Mouse (Mus musculus) left cerebral cortex, adult 2 months (tissue): ENCODE results near the gene G6pc. TPM values are rescaled to one million over a fixed set of nuclear protein-coding genes. Genes with fewer than 3 reads are reported as not detected.
"Not testable (repeated sequence)": the region's sequence is repeated elsewhere in the genome, so short reads cannot be mapped to it uniquely, and the experiment has no call there.

ENCODE experiments used
- DNase-seq, 2 experiments: peaks; one replicate each; pipeline ENCODE4 v3.0.0; 2021 to 2022; ENCODE audit warnings: low spot score in 2 of 2, mixed read lengths in 1 of 2; ENCODE audit errors: extremely low spot score in 1 of 2
- H3K27ac ChIP-seq: fragments of 200-600 bp; 2 replicates; pipeline ENCODE4 v1.8.1; 2022
- H3K4me3 ChIP-seq: fragments of 200-600 bp; 2 replicates; pipeline ENCODE4 v1.8.1; 2022
- CTCF ChIP-seq: fragments of 200-600 bp; IDR thresholded peaks from 2 replicates; pipeline ENCODE4 v1.8.1; 2022; ENCODE audit warnings: antibody characterized with exemption, mild to moderate bottlenecking, moderate library complexity
- intact Hi-C: fragments of 180-260 bp; cut with DNase I; formaldehyde crosslinking; loops from one replicate; pipeline ENCODE4 v1.15.1; 2025
- long read RNA-seq, 2 experiments: library from polyadenylated mRNA; stranded (forward); transcript quantifications; one replicate each; pipeline ENCODE4 v2.0.0; 2021; ENCODE audit warnings: borderline mapping rate in 2 of 2
- total RNA-seq, 2 experiments: library from RNA; stranded (reverse); gene quantifications; 2 replicates each; pipeline ENCODE4 v1.2.3; 2021

Gene G6pc
- total RNA-seq: not detected
- long read RNA-seq, experiment 1: 0 reads
- long read RNA-seq, experiment 2: 0 reads

- no peak within 1 kb of the TSS for H3K27ac ChIP-seq
- no peak for TF ChIP-seq CTCF
- H3K4me3 ChIP-seq: no peak within 1 kb of the TSS
- intact Hi-C loops: loop anchor here (10.0 kb wide), 1 partner anchor 157 kb away; no protein-coding TSS in a partner anchor
- DNase-seq: no peak
Measured at GRCm38 (mm10) chr11:101367326-101367935, at the start of gene G6pc. G6pc (plus strand) TSS chr11:101367561.

GRCm38 (mm10) chr11:101323609-101324008 lies 43.8 kb upstream of the G6pc start:
- TF ChIP-seq CTCF: peak; percentile 97
- peak; percentile 63 to 75 for DNase-seq
- intact Hi-C loops: loop anchor here (1.0 kb wide), 1 partner anchor 72 kb away; no protein-coding TSS in a partner anchor
- no peak overlapping the region for H3K27ac ChIP-seq
- no peak overlapping the region for H3K4me3 ChIP-seq

DNA sequence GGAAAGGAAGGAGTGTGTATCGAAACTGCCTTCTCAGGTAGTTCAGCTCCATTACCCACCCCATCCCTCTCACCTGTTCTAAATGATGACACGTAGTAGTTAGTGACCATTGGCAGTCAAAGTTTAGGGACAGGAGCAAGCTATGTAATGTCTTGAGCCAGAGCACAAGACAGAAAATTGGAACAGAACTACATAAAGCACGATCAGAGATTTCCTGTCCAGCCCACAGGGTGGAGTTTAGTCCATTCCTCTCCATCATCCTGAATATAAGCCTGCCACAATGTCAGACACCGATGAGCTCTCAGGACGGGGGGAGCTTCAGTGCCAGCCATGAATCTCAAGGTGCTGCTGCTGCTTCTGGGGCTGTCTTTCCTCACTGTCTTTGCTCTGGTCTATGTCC lies 42.6 kb upstream of the G6pc start, which contains the start of gene Aoc2:
TSS of gene Aoc2 (plus strand) at position 301 of the 400 bp plus-strand sequence.
- intact Hi-C loops: no loop called here
- no peak for DNase-seq
- TF ChIP-seq CTCF: no peak
- H3K4me3 ChIP-seq: no peak within 1 kb of the TSS
- no peak within 1 kb of the TSS for H3K27ac ChIP-seq

GRCm38 (mm10) chr11:101325201-101325600 lies 42.2 kb upstream of the G6pc start:
- intact Hi-C loops, H3K4me3 ChIP-seq, H3K27ac ChIP-seq, DNase-seq: not testable (repeated sequence)

- no peak for TF ChIP-seq CTCF
- H3K27ac ChIP-seq: no peak overlapping the region
- intact Hi-C loops: no loop called here
- DNase-seq: no peak
- no peak overlapping the region for H3K4me3 ChIP-seq
Measured at GRCm38 (mm10) chr11:101326147-101326546, 41.2 kb upstream of the G6pc start.

GRCm38 (mm10) chr11:101327311-101327710 lies 40.0 kb upstream of the G6pc start:
- TF ChIP-seq CTCF: no peak
- DNase-seq: no peak
- intact Hi-C loops: no loop called here
- Histone ChIP-seq H3K4me3 (no peak overlapping the region), H3K27ac (no peak overlapping the region)

- intact Hi-C loops: no loop called here
- no peak overlapping the region for H3K27ac ChIP-seq
- no peak overlapping the region for H3K4me3 ChIP-seq
- no peak for TF ChIP-seq CTCF
- DNase-seq: peak; percentile 21 to 38
Measured at GRCm38 (mm10) chr11:101328941-101329635, 38.3 kb upstream of the G6pc start.

DNA sequence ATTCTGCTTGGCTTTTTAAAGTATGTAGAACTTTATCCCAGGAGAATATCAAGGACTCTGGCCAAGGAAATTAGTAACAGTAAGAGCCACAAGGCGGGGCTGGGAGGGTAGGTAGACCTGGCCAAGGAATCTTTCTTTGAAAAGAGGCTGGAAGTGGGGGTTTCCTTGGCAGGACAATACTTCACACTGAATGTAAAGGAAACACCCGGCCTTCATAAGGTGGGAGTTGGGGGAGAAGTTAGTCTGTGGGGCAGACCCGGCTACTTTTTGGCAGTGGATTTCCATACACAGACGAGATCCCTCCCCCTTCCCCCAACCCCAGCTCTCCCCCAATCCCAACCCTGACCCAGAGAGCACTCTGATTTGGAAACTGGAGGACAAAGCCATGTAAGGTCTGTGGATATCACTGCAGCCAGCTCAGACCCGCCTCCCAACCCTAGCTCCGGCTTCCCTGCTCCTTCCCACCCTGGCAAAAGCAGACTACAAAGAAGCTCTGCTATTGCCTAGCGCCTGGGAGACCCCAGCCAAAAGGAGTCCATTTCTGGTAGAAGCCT lies 36.9 kb upstream of the G6pc start, which contains the start of gene Aoc3:
TSS of gene Aoc3 (plus strand) at position 235 of the 554 bp plus-strand sequence.
- DNase-seq: no peak
- no peak for TF ChIP-seq CTCF
- intact Hi-C loops: no loop called here
- Histone ChIP-seq H3K27ac (no peak within 1 kb of the TSS), H3K4me3 (no peak within 1 kb of the TSS)

- H3K4me3 ChIP-seq, intact Hi-C loops, DNase-seq, H3K27ac ChIP-seq: not testable (repeated sequence)
Measured at GRCm38 (mm10) chr11:101330961-101331360, 36.4 kb upstream of the G6pc start.

GRCm38 (mm10) chr11:101332537-101332936 lies 34.8 kb upstream of the G6pc start:
- no peak for TF ChIP-seq CTCF
- Histone ChIP-seq H3K27ac (no peak overlapping the region), H3K4me3 (no peak overlapping the region)
- intact Hi-C loops: no loop called here
- DNase-seq: no peak

DNA sequence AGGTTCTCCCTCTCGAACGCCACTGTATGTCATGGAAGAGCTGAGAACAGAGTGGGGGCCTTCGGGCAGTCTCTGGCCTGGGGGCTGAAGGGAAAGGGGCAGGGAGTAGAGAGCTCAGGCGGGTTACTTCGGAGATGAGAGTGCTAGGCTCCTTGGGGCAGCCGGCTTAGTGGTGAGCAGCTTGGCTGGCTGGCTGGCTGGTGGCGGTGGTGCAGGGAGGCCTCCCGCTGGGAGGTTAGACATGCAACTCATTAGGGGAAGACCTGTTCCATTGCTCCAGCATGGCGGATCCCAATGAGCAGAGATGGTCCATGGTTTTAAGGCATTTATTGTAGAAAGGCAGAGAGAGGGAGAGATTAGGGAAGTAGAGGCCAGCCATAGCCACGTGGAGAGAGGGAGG lies 33.3 kb upstream of the G6pc start:
- H3K27ac ChIP-seq: no peak overlapping the region
- no peak overlapping the region for H3K4me3 ChIP-seq
- intact Hi-C loops: no loop called here
- no peak for DNase-seq
- TF ChIP-seq CTCF: no peak

GRCm38 (mm10) chr11:101334516-101334915 lies 32.8 kb upstream of the G6pc start:
- no peak for DNase-seq
- Histone ChIP-seq H3K4me3 (no peak overlapping the region), H3K27ac (no peak overlapping the region)
- intact Hi-C loops: no loop called here
- no peak for TF ChIP-seq CTCF
